Mouse (Mus musculus) heart, embryonic 15.5 days (tissue): ENCODE data around the gene Fignl1. TPM values are rescaled to one million over a fixed set of nuclear protein-coding genes. Genes with fewer than 3 reads are reported as not detected.

ENCODE experiments used
- ATAC-seq: fragments of 200-750 bp; cut with Nextera tagmentation; replicated peaks from 2 replicates; pipeline ENCODE4 v1.8.0; 2017; ENCODE audit warnings: low read depth, moderate TSS enrichment; ENCODE audit not compliant: insufficient number of reproducible peaks, insufficient read depth, low FRiP score
- H3K27ac ChIP-seq: fragments of 300-500 bp; sonication (generic); 2 replicates; pipeline ENCODE4 v1.5.1; 2015; ENCODE audit warnings: mild to moderate bottlenecking, inconsistent platforms
- H3K27me3 ChIP-seq: fragments of 300-500 bp; sonication (generic); 2 replicates; pipeline ENCODE4 v1.6.1; 2015; ENCODE audit warnings: inconsistent platforms
- H3K36me3 ChIP-seq: fragments of 300-500 bp; sonication (generic); 2 replicates; pipeline ENCODE4 v1.6.1; 2015; ENCODE audit warnings: mild to moderate bottlenecking, inconsistent platforms
- H3K4me1 ChIP-seq: fragments of 300-500 bp; sonication (generic); replicated peaks from 2 replicates; pipeline ENCODE4 v1.6.1; 2015; ENCODE audit warnings: inconsistent platforms
- H3K4me2 ChIP-seq: fragments of 300-500 bp; sonication (generic); 2 replicates; pipeline ENCODE4 v1.6.1; 2015; ENCODE audit warnings: inconsistent platforms, mild to moderate bottlenecking, moderate library complexity
- H3K4me3 ChIP-seq: fragments of 300-500 bp; sonication (generic); 2 replicates; pipeline ENCODE4 v1.5.1; 2015; ENCODE audit warnings: mild to moderate bottlenecking, inconsistent platforms
- H3K9ac ChIP-seq: fragments of 300-500 bp; sonication (generic); 2 replicates; pipeline ENCODE4 v1.6.1; 2015; ENCODE audit warnings: mild to moderate bottlenecking, inconsistent platforms
- H3K9me3 ChIP-seq: fragments of 300-500 bp; sonication (generic); replicated peaks from 2 replicates; pipeline ENCODE4 v1.6.1; 2016; ENCODE audit warnings: inconsistent platforms
- WGBS: fragments of 180-500 bp; shearing (Covaris S2); methylation state at CpG from one replicate; pipeline ENCODE4 v1.1.7; 2015; ENCODE audit warnings: mixed read lengths; 5-methylcytosine and 5-hydroxymethylcytosine counted together
- polyA plus RNA-seq: library from polyadenylated mRNA; unstranded; fragments of >200 nt; fragmentation: Nextera tagmentation; extraction: Ambion mirVana; gene quantifications from 2 replicates; pipeline ENCODE4 v1.2.1, GENCODE M21; 2015

Gene Fignl1
- polyA plus RNA-seq, 1 experiment from 2014 or later = 42.5 TPM

- H3K9me3 ChIP-seq = no peaks in the 10 kb centered on the region
- H3K4me2 ChIP-seq = no peak overlapping the region
- no peaks in the 10 kb centered on the region for H3K27me3 ChIP-seq
- H3K27ac ChIP-seq = peak overlapping the region; percentile 82
- H3K9ac ChIP-seq = no peak overlapping the region
- peaks cover 38% of the 10 kb centered on the region for H3K4me1 ChIP-seq
- peak; percentile 77 for ATAC-seq
- no peak overlapping the region for H3K4me3 ChIP-seq
- H3K36me3 ChIP-seq = no peaks in the 10 kb centered on the region
- 42% methylated on average over 13 of the region's 13 CpGs for WGBS
Measured at GRCm38 (mm10) chr11:11844367-11844971, 35.7 kb upstream of the Fignl1 start.

DNA sequence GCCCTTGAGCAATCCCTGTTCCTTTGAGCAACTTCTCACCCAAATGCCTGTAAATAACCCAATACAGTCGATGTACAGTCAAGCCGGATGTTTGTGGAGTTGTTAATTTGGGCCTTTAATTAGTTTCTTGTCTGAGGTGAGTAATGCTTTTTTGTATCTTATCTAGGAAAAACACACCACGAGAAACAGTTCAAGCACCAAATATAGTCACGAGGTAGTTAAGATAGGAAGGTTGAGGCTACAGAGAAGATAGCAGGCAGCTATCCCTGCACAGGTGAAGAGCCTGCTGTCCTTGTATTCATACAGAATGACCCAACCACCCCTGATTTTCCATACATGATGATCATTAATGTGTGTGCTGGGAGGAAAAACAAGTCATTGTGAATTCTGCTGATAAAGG, 32.8 kb upstream of the Fignl1 start:
- Histone ChIP-seq H3K36me3 (no peaks in the 10 kb centered on the region), H3K4me2 (no peak overlapping the region), H3K9ac (no peak overlapping the region), H3K4me3 (no peak overlapping the region), H3K27me3 (no peaks in the 10 kb centered on the region), H3K9me3 (no peaks in the 10 kb centered on the region), H3K27ac (peak overlapping the region; percentile 51), H3K4me1 (peaks cover 54% of the 10 kb centered on the region)
- ATAC-seq = no peak
- WGBS = 23% methylated on average over 4 of the region's 4 CpGs

- WGBS = 41% methylated on average over 2 of the region's 2 CpGs
- ATAC-seq = no peak
- Histone ChIP-seq H3K9me3 (no peaks in the 10 kb centered on the region), H3K27me3 (no peaks in the 10 kb centered on the region), H3K4me2 (no peak overlapping the region), H3K4me3 (no peak overlapping the region), H3K27ac (peak overlapping the region; percentile 51), H3K4me1 (peaks cover 63% of the 10 kb centered on the region), H3K9ac (no peak overlapping the region), H3K36me3 (no peaks in the 10 kb centered on the region)
Measured at GRCm38 (mm10) chr11:11840746-11841145, 32.0 kb upstream of the Fignl1 start.

GRCm38 (mm10) chr11:11839874-11840273, 31.1 kb upstream of the Fignl1 start:
- peak overlapping the region; percentile 51; the same call in 1 of the 2 replicates for H3K27ac ChIP-seq
- no peak overlapping the region for H3K9ac ChIP-seq
- H3K4me1 ChIP-seq = peaks cover 61% of the 10 kb centered on the region
- ATAC-seq = no peak
- H3K4me3 ChIP-seq = no peak overlapping the region
- no peak overlapping the region for H3K4me2 ChIP-seq
- 59% methylated on average over 7 of the region's 7 CpGs for WGBS
- no peaks in the 10 kb centered on the region for H3K27me3 ChIP-seq
- H3K9me3 ChIP-seq = no peaks in the 10 kb centered on the region
- no peaks in the 10 kb centered on the region for H3K36me3 ChIP-seq

- H3K4me2 ChIP-seq = peak overlapping the region; percentile 48
- H3K4me1 ChIP-seq = peaks cover 64% of the 10 kb centered on the region
- WGBS = 59% methylated on average over 5 of the region's 5 CpGs
- ATAC-seq = no peak
- H3K36me3 ChIP-seq = no peaks in the 10 kb centered on the region
- H3K9me3 ChIP-seq = no peaks in the 10 kb centered on the region
- H3K4me3 ChIP-seq = no peak overlapping the region
- no peaks in the 10 kb centered on the region for H3K27me3 ChIP-seq
- no peak overlapping the region for H3K9ac ChIP-seq
- peak overlapping the region; percentile 81 for H3K27ac ChIP-seq
Measured at GRCm38 (mm10) chr11:11837384-11837783, 28.6 kb upstream of the Fignl1 start.

- ATAC-seq = peak; percentile 73
- H3K4me2 ChIP-seq = peak overlapping the region; percentile 48
- no peaks in the 10 kb centered on the region for H3K27me3 ChIP-seq
- no peaks in the 10 kb centered on the region for H3K9me3 ChIP-seq
- peak overlapping the region; percentile 10 for H3K4me3 ChIP-seq
- H3K36me3 ChIP-seq = no peaks in the 10 kb centered on the region
- 6% methylated on average over 18 of the region's 18 CpGs for WGBS
- peak overlapping the region; percentile 20 for H3K9ac ChIP-seq
- peaks cover 69% of the 10 kb centered on the region for H3K4me1 ChIP-seq
- peak overlapping the region; percentile 81 for H3K27ac ChIP-seq
Measured at GRCm38 (mm10) chr11:11836713-11837370, 28.1 kb upstream of the Fignl1 start.

- ATAC-seq = no peak
- Histone ChIP-seq H3K27me3 (no peaks in the 10 kb centered on the region), H3K9ac (peak overlapping the region; percentile 20), H3K36me3 (no peaks in the 10 kb centered on the region), H3K4me1 (peaks cover 68% of the 10 kb centered on the region), H3K9me3 (no peaks in the 10 kb centered on the region), H3K4me3 (peak overlapping the region; percentile 10; the same call in 1 of the 2 replicates), H3K27ac (peak overlapping the region; percentile 81), H3K4me2 (peak overlapping the region; percentile 48)
- WGBS = 19% methylated on average over 8 of the region's 8 CpGs
Measured at GRCm38 (mm10) chr11:11836262-11836661, 27.5 kb upstream of the Fignl1 start.

DNA sequence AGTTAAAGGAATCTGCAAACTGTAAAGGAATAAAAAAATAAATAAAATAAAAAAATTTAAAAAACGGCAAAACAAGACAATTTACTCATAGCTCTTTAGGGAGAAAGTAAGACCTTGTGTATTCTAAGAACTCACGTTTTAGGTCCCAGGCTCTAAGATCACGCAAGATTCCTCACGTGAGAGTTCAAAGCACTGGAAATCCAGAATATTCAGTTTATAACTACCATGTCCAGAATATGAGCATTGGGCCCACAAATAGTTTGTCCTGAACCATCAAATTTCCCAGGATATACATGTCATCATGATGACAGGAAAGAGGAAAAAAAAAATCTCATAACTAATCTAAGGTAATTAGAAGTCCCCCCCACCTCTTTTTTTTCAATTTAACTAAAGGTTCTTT, 27.0 kb upstream of the Fignl1 start:
- Histone ChIP-seq H3K36me3 (no peaks in the 10 kb centered on the region), H3K4me3 (no peak overlapping the region), H3K9ac (no peak overlapping the region), H3K4me1 (peaks cover 68% of the 10 kb centered on the region), H3K4me2 (no peak overlapping the region; the same call in 1 of the 2 replicates), H3K9me3 (no peaks in the 10 kb centered on the region), H3K27ac (peak overlapping the region; percentile 81), H3K27me3 (no peaks in the 10 kb centered on the region)
- 69% methylated on average over 4 of the region's 4 CpGs for WGBS
- ATAC-seq = no peak

DNA sequence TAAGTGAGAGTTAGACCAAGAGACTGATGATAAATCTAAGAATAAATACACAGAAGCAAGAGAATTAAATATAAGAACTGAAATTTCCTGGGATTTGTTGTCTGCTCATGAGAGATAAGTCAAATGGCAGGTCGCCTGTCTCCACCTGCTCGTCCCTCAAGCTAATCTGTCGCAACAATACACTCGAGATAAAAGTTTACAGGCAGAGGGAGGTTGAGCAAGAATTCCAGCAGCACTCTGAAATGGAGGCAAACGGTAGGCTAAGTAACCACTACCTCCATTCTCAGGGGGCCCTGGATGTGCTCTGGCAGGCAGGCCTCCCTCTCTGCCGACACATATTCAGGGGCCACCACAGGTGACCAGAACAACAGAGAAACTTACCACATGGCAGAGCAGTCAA, 26.6 kb upstream of the Fignl1 start:
- no peak for ATAC-seq
- Histone ChIP-seq H3K27ac (peak overlapping the region; percentile 81), H3K36me3 (no peaks in the 10 kb centered on the region), H3K4me3 (no peak overlapping the region), H3K9ac (no peak overlapping the region), H3K27me3 (no peaks in the 10 kb centered on the region), H3K4me1 (peaks cover 69% of the 10 kb centered on the region), H3K4me2 (no peak overlapping the region), H3K9me3 (no peaks in the 10 kb centered on the region)
- 20% methylated on average over 6 of the region's 6 CpGs for WGBS

DNA sequence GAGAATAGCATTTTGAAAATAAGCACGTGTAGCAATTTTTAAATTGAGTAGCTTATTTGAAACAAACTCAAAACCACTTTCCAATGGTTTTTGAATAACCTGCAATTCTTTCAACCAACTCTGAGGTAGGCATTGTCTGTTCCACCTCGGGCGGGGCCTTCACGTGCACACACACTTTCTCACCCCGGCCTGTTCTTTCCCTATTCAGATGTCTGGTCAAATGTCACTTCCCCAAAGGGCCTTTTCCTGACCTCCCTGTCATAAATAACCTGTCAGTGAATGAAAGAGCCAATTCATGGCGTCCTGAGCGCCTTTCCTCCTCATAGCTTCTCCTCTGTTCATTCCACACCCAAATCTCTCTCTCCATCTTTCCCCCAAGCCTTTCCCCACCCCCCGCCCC, 24.3 kb upstream of the Fignl1 start:
- Histone ChIP-seq H3K4me3 (no peak overlapping the region), H3K4me1 (peaks cover 83% of the 10 kb centered on the region), H3K4me2 (no peak overlapping the region), H3K9me3 (no peaks in the 10 kb centered on the region), H3K36me3 (no peaks in the 10 kb centered on the region), H3K9ac (no peak overlapping the region), H3K27ac (peak overlapping the region; percentile 93), H3K27me3 (no peaks in the 10 kb centered on the region)
- 44% methylated on average over 8 of the region's 8 CpGs for WGBS
- no peak for ATAC-seq

- H3K4me3 ChIP-seq = no peak overlapping the region
- H3K36me3 ChIP-seq = no peaks in the 10 kb centered on the region
- 32% methylated on average over 6 of the region's 6 CpGs for WGBS
- no peaks in the 10 kb centered on the region for H3K27me3 ChIP-seq
- ATAC-seq = no peak
- peak overlapping the region; percentile 93 for H3K27ac ChIP-seq
- no peak overlapping the region for H3K4me2 ChIP-seq
- H3K4me1 ChIP-seq = peaks cover 82% of the 10 kb centered on the region
- no peaks in the 10 kb centered on the region for H3K9me3 ChIP-seq
- H3K9ac ChIP-seq = no peak overlapping the region
Measured at GRCm38 (mm10) chr11:11832755-11833084, 24.0 kb upstream of the Fignl1 start.
